Mouse (Mus musculus): ENCODE data around the gene Kdm6b. TPM values are rescaled to one million over a fixed set of nuclear protein-coding genes. Genes with fewer than 3 reads are reported as not detected.
A peak's percentile ranks its signal among the peaks of the same experiment; 100 is the strongest.

Kdm6b gene
- polyA plus RNA-seq, 1 experiment from 2014 or later, result 26.2 TPM

DNA sequence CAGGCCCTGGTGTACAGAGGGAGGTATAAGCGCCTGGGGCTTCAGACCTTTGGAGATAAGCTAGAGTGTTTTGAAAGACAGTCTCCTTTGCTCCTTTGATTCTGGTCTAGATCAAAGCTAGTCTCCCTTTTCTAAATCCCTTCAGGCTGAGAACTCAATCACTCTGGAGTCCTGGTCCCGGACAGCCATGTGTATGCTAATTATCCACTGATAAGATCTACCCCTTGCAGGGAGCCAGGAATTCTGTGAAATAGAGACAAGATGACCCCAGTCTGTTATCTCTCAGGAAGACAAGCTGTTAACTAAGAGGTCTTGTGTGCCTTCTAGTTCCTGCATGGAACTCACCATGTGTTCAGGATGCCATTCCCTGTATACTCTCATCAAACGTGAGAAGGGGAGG is 23.8 kb upstream of the Kdm6b start:
- Histone ChIP-seq H3K36me3 (replicated peaks; ENCODE audit: control insufficient read depth, insufficient read depth, low read depth, low read length) (no peaks in the 10 kb centered on the region), H3K9me3 (replicated peaks; ENCODE audit: control insufficient read depth, low read length) (no peaks in the 10 kb centered on the region), H3K27ac (replicated peaks; ENCODE audit: low read depth, low read length) (no peak overlapping the region), H3K4me3 (ENCODE audit: low read depth, low read length) (no peak overlapping the region), H3K9ac (replicated peaks; ENCODE audit: low read length) (no peak overlapping the region), H3K4me1 (ENCODE audit: control insufficient read depth, insufficient read depth, low read length) (no peaks in the 10 kb centered on the region), H3K4me2 (ENCODE audit: low read depth, low read length) (no peak overlapping the region), H3K27me3 (ENCODE audit: control insufficient read depth, insufficient read depth, low read length) (no peaks in the 10 kb centered on the region)
- DNase-seq (ENCODE audit: low spot score) (no peak), ATAC-seq (replicated peaks; ENCODE audit: insufficient number of reproducible peaks, low FRiP score, low TSS enrichment, low read depth) (no peak)
- WGBS, result 36% methylated on average over 3 of the region's 3 CpGs

DNA sequence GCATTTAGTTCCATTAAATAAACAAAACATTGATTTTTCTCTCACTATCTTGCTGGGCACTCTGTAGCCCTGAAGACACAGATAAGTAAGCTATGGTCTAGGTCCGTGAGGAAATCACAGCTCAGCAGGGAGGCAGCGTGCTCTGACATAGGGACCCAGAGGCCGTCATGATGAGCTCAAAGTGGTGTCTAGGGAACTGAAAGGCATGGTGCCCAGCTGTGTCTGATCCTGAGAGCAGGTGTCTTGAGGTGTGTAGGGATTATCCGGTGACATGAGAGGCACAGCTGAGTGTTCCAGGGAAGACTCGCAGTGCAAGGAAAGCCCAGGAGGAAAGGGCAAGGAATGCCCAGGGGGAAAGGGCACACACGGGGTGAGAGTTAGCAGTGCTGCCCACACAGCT is 19.7 kb upstream of the Kdm6b start:
- H3K9me3 ChIP-seq (replicated peaks; ENCODE audit: control insufficient read depth, low read length), result no peaks in the 10 kb centered on the region
- ATAC-seq (replicated peaks; ENCODE audit: insufficient number of reproducible peaks, low FRiP score, low TSS enrichment, low read depth) (no peak), DNase-seq (ENCODE audit: low spot score) (no peak)
- H3K36me3 ChIP-seq (replicated peaks; ENCODE audit: control insufficient read depth, insufficient read depth, low read depth, low read length), result no peaks in the 10 kb centered on the region
- H3K4me2 ChIP-seq (ENCODE audit: low read depth, low read length), result no peak overlapping the region
- 64% methylated on average over 6 of the region's 6 CpGs for WGBS
- no peaks in the 10 kb centered on the region; the same call in 1 of the 2 replicates for H3K4me1 ChIP-seq (ENCODE audit: control insufficient read depth, insufficient read depth, low read length)
- H3K9ac ChIP-seq (replicated peaks; ENCODE audit: low read length), result no peak overlapping the region
- no peak overlapping the region for H3K4me3 ChIP-seq (ENCODE audit: low read depth, low read length)
- no peaks in the 10 kb centered on the region for H3K27me3 ChIP-seq (ENCODE audit: control insufficient read depth, insufficient read depth, low read length)
- H3K27ac ChIP-seq (replicated peaks; ENCODE audit: low read depth, low read length), result no peak overlapping the region

DNA sequence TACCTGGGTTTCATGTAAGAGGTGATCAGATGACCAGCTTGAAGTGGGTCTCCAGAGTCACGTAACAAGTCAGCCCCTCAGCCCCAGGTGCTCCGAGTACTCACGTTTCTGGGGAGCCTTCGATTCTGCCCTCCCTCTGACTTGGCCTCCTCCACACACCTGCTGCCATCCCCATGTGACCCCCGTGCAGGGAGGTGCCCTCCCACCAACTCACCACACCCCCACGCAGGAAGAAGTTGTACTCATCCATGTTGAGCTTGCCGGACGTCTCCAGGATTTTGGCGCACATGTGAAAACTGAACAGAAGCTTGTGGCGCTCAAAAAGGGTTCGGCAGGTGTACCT is 19.1 kb upstream of the Kdm6b start:
- Histone ChIP-seq H3K9ac (replicated peaks; ENCODE audit: low read length) (no peak overlapping the region), H3K9me3 (replicated peaks; ENCODE audit: control insufficient read depth, low read length) (no peaks in the 10 kb centered on the region), H3K27ac (replicated peaks; ENCODE audit: low read depth, low read length) (no peak overlapping the region), H3K4me3 (ENCODE audit: low read depth, low read length) (no peak overlapping the region), H3K36me3 (replicated peaks; ENCODE audit: control insufficient read depth, insufficient read depth, low read depth, low read length) (no peaks in the 10 kb centered on the region), H3K4me2 (ENCODE audit: low read depth, low read length) (no peak overlapping the region), H3K27me3 (ENCODE audit: control insufficient read depth, insufficient read depth, low read length) (no peaks in the 10 kb centered on the region), H3K4me1 (ENCODE audit: control insufficient read depth, insufficient read depth, low read length) (no peaks in the 10 kb centered on the region; the same call in 1 of the 2 replicates)
- DNase-seq (ENCODE audit: low spot score) (no peak), ATAC-seq (replicated peaks; ENCODE audit: insufficient number of reproducible peaks, low FRiP score, low TSS enrichment, low read depth) (no peak)
- WGBS, result 71% methylated on average over 11 of the region's 11 CpGs

DNA sequence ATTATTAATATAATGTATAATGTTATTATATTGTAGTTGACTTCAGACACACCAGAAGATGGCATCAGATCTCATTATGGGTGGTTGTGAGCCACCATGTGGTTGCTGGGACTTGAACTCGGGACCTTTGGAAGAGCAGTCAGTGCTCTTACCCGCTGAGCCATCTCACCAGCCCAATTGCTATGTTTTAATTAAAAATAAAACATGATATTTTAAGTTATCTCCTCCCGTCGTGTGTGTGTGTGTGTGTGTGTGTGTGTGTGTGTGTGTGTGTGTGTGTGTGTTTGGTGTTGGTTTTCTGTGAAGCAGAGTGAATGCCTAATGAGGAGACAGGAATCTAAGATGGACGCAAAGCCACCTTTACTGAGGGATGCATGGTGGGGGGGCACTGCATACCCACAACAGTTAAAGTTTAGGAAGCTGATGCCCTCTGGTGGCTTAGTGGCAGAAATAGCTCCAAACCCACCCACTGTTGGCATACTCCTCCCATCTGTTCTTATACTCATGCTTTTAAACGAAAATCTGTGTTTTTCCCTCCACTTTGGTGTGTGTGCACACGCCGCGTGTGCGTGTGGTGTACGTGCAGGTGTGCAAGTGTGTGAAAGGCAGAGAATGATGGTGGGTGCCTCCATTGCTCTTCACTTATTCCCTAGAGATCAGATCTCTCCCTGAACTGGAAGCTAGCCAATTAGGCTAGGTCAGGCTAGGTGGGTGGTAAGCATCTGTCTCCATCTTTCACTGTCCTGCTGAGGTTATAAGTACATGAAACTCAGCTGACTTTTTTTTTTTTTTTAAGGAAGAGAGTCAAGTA is 18.6 kb upstream of the Kdm6b start:
- no peaks in the 10 kb centered on the region for H3K27me3 ChIP-seq (ENCODE audit: control insufficient read depth, insufficient read depth, low read length)
- 35% methylated on average over 11 of the region's 11 CpGs for WGBS
- no peaks in the 10 kb centered on the region for H3K36me3 ChIP-seq (replicated peaks; ENCODE audit: control insufficient read depth, insufficient read depth, low read depth, low read length)
- H3K9ac ChIP-seq (replicated peaks; ENCODE audit: low read length), result 0 out of 2 replicates have a peak overlapping the region, but pooled peaks have one; percentile 28
- no peaks in the 10 kb centered on the region; the same call in 1 of the 2 replicates for H3K4me1 ChIP-seq (ENCODE audit: control insufficient read depth, insufficient read depth, low read length)
- H3K4me2 ChIP-seq (ENCODE audit: low read depth, low read length), result no peak overlapping the region
- ATAC-seq (replicated peaks; ENCODE audit: insufficient number of reproducible peaks, low FRiP score, low TSS enrichment, low read depth), result peak; percentile 63; the same call in 1 of the 2 replicates
- H3K27ac ChIP-seq (replicated peaks; ENCODE audit: low read depth, low read length), result no peak overlapping the region
- no peaks in the 10 kb centered on the region for H3K9me3 ChIP-seq (replicated peaks; ENCODE audit: control insufficient read depth, low read length)
- no peak overlapping the region for H3K4me3 ChIP-seq (ENCODE audit: low read depth, low read length)
- DNase-seq (ENCODE audit: low spot score), result peak; percentile 91

DNA sequence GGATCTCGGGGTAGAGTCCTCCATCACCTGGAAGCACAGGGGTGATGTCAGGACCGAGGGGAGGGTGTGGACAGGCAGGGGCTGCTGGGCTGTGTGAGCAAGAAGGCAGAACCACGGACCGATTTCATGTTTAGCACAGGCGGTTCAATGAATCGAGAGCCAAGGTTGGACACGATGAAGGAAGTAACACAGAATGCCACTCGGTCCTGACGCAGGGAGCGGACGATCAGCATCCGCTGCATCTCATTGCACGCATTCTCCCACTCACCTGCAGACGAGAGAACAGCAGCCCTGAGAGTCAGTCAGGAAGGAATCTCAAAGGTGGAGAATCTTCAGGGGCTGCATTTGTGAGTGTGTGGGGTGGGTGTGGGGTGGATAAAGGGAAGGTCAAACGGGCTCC is 17.2 kb upstream of the Kdm6b start:
- no peak overlapping the region for H3K9ac ChIP-seq (replicated peaks; ENCODE audit: low read length)
- no peak overlapping the region for H3K27ac ChIP-seq (replicated peaks; ENCODE audit: low read depth, low read length)
- H3K9me3 ChIP-seq (replicated peaks; ENCODE audit: control insufficient read depth, low read length), result no peaks in the 10 kb centered on the region
- DNase-seq (ENCODE audit: low spot score) (no peak), ATAC-seq (replicated peaks; ENCODE audit: insufficient number of reproducible peaks, low FRiP score, low TSS enrichment, low read depth) (no peak)
- H3K4me3 ChIP-seq (ENCODE audit: low read depth, low read length), result no peak overlapping the region
- 90% methylated on average over 15 of the region's 15 CpGs for WGBS
- H3K27me3 ChIP-seq (ENCODE audit: control insufficient read depth, insufficient read depth, low read length), result no peaks in the 10 kb centered on the region
- H3K36me3 ChIP-seq (replicated peaks; ENCODE audit: control insufficient read depth, insufficient read depth, low read depth, low read length), result no peaks in the 10 kb centered on the region
- H3K4me2 ChIP-seq (ENCODE audit: low read depth, low read length), result no peak overlapping the region
- H3K4me1 ChIP-seq (ENCODE audit: control insufficient read depth, insufficient read depth, low read length), result no peaks in the 10 kb centered on the region; the same call in 1 of the 2 replicates

DNA sequence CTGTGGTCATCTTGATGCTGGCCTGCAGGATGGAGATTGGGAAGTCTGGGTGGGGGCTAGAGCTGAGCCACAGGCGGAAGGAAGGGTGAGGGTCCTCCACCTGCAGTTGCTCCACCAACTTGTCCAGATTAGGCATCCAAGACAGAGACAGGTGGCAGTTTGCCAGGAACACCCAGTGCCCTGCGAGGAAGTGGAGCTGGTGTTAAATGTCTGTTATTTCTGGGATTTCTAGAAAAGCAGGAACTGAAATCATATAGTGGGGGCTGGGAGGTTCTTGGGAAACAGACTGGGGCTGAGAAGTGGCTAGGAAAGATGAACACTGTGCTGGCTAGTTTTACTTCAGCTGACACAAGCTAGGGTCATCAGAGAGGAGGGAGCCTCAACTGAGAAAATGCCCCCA is 15.8 kb upstream of the Kdm6b start:
- H3K27ac ChIP-seq (replicated peaks; ENCODE audit: low read depth, low read length), result no peak overlapping the region
- ATAC-seq (replicated peaks; ENCODE audit: insufficient number of reproducible peaks, low FRiP score, low TSS enrichment, low read depth) (no peak), DNase-seq (ENCODE audit: low spot score) (no peak)
- H3K27me3 ChIP-seq (ENCODE audit: control insufficient read depth, insufficient read depth, low read length), result no peaks in the 10 kb centered on the region
- H3K4me1 ChIP-seq (ENCODE audit: control insufficient read depth, insufficient read depth, low read length), result no peaks in the 10 kb centered on the region; the same call in 1 of the 2 replicates
- 70% methylated on average over 2 of the region's 2 CpGs for WGBS
- no peaks in the 10 kb centered on the region for H3K9me3 ChIP-seq (replicated peaks; ENCODE audit: control insufficient read depth, low read length)
- no peak overlapping the region for H3K4me3 ChIP-seq (ENCODE audit: low read depth, low read length)
- H3K4me2 ChIP-seq (ENCODE audit: low read depth, low read length), result no peak overlapping the region
- H3K36me3 ChIP-seq (replicated peaks; ENCODE audit: control insufficient read depth, insufficient read depth, low read depth, low read length), result no peaks in the 10 kb centered on the region
- no peak overlapping the region for H3K9ac ChIP-seq (replicated peaks; ENCODE audit: low read length)

DNA sequence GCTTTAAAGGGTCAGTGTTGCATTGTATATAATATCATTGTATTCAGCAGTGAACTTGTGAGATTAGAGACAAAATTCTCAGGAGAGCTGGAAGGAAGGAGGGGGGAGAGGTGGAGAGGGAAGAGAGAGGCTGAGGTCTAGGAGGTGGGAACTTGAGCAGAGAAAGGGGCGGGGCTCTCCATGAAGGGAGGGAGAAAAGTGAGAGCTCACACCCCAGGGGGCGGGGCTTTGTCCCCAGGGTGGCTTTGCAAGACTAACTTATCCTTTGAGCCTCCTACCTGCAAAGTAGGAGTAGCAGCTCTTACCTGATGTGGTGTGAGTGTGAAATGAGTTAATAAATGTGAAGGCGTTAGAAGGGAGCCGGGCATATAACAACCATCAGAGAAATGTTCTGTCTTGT is 15.3 kb upstream of the Kdm6b start:
- no peaks in the 10 kb centered on the region for H3K9me3 ChIP-seq (replicated peaks; ENCODE audit: control insufficient read depth, low read length)
- peak; percentile 59 for DNase-seq (ENCODE audit: low spot score)
- H3K27me3 ChIP-seq (ENCODE audit: control insufficient read depth, insufficient read depth, low read length), result no peaks in the 10 kb centered on the region
- 18% methylated on average over 4 of the region's 4 CpGs for WGBS
- no peak overlapping the region for H3K4me2 ChIP-seq (ENCODE audit: low read depth, low read length)
- no peak overlapping the region for H3K9ac ChIP-seq (replicated peaks; ENCODE audit: low read length)
- H3K4me3 ChIP-seq (ENCODE audit: low read depth, low read length), result no peak overlapping the region
- no peaks in the 10 kb centered on the region; the same call in 1 of the 2 replicates for H3K4me1 ChIP-seq (ENCODE audit: control insufficient read depth, insufficient read depth, low read length)
- no peak overlapping the region for H3K27ac ChIP-seq (replicated peaks; ENCODE audit: low read depth, low read length)
- no peak for ATAC-seq (replicated peaks; ENCODE audit: insufficient number of reproducible peaks, low FRiP score, low TSS enrichment, low read depth)
- no peaks in the 10 kb centered on the region for H3K36me3 ChIP-seq (replicated peaks; ENCODE audit: control insufficient read depth, insufficient read depth, low read depth, low read length)

DNA sequence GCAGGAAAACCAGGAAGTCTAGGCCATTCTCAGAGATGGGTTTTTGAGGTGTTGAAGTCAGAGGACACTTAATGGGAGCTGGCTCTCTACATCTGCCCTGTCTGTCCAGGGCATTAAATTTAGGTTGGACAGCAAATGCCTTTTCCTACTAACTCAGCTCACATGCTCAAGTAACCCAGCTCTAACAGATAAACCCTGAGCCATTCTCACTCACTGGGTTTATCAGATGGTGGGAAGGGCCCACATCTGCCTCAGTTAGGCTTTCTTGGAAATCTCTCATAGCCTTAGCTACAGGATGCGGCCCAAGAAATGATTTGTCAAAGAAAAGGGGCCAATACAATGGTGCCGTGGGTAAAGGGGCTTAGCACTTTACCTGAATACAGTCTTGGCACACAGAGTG is 12.8 kb upstream of the Kdm6b start:
- Histone ChIP-seq H3K9me3 (replicated peaks; ENCODE audit: control insufficient read depth, low read length) (no peaks in the 10 kb centered on the region), H3K4me2 (ENCODE audit: low read depth, low read length) (no peak overlapping the region), H3K27me3 (ENCODE audit: control insufficient read depth, insufficient read depth, low read length) (peaks cover 5% of the 10 kb centered on the region), H3K4me3 (ENCODE audit: low read depth, low read length) (no peak overlapping the region), H3K4me1 (ENCODE audit: control insufficient read depth, insufficient read depth, low read length) (no peaks in the 10 kb centered on the region), H3K36me3 (replicated peaks; ENCODE audit: control insufficient read depth, insufficient read depth, low read depth, low read length) (no peaks in the 10 kb centered on the region), H3K9ac (replicated peaks; ENCODE audit: low read length) (no peak overlapping the region), H3K27ac (replicated peaks; ENCODE audit: low read depth, low read length) (no peak overlapping the region)
- DNase-seq (ENCODE audit: low spot score) (no peak), ATAC-seq (replicated peaks; ENCODE audit: insufficient number of reproducible peaks, low FRiP score, low TSS enrichment, low read depth) (no peak)
- WGBS, result 86% methylated on average over 2 of the region's 2 CpGs
